Mouse (Mus musculus) erythroblast, embryonic 14.5 days (primary cell): ENCODE results near the gene Setdb1. TPM values are rescaled to one million over a fixed set of nuclear protein-coding genes. Genes with fewer than 3 reads are reported as not detected.

Experiments
- H3K27me3 ChIP-seq: 2 replicates; pipeline ENCODE4 v1.6.1; 2012; ENCODE audit warnings: inconsistent platforms; ENCODE audit not compliant: control insufficient read depth
- H3K36me3 ChIP-seq: 2 replicates; pipeline ENCODE4 v1.6.1; 2012; ENCODE audit warnings: mild to moderate bottlenecking, inconsistent platforms; ENCODE audit not compliant: control insufficient read depth
- H3K4me1 ChIP-seq: 2 replicates; pipeline ENCODE4 v1.6.1; 2012; ENCODE audit warnings: inconsistent platforms; ENCODE audit not compliant: control insufficient read depth
- H3K4me3 ChIP-seq: replicated peaks from 2 replicates; pipeline ENCODE3; 2012; ENCODE audit warnings: moderate library complexity, mild to moderate bottlenecking, inconsistent platforms
- H3K9me3 ChIP-seq: 2 replicates; pipeline ENCODE4 v1.6.1; 2012; ENCODE audit warnings: low read length, inconsistent platforms, mixed read lengths; ENCODE audit not compliant: control insufficient read depth
- GATA1 ChIP-seq: IDR thresholded peaks from 2 replicates; pipeline ENCODE4 v1.6.1; 2012; ENCODE audit warnings: low read length, inconsistent platforms, mixed read lengths
- TAL1 ChIP-seq: IDR thresholded peaks from 3 replicates; pipeline ENCODE4 v1.6.1; 2012; ENCODE audit warnings: low read length, inconsistent platforms, mixed read lengths
- polyA plus RNA-seq: library from polyadenylated mRNA; stranded (reverse); fragments of >175 nt; gene quantifications from 2 replicates; pipeline ENCODE4 v1.2.3, GENCODE M21; 2012

Gene Setdb1
- polyA plus RNA-seq, 1 experiment = 0.62 TPM

DNA sequence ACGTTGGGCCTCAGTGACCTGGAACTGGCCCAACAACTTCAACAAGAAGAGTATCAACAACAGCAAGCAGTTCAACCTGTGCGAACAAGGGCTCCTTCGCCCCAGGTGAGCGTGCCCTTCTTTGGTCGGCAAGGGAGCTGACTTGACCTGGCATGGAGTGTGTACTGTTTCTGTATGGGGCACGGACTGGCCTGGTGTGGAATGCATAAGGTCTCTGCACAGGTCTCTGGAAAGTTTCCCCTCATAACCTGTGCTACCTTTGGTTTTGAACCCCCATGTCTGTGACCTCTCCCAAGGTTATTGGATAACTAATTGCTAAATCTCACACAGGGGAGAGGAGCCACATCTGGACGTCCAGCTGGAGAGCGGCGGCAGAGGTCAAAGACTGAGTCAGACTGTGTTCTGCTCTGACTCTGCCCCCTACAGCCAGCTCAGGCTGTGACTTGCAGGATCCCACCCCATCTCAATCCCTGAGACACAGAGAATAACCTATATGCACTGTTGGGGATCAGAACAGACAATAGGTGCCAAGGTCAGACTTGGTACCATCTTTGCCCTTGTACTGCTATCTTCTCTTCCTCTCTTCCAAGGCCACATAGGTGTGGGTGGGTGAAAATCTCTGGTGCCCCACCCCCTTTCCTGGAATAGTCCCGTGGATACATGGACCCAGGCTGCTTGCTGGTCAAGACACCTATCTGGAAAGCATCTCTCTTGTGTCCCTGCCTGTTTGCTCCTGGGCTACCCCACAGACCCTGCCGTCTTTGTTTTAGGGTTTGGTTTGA lies 61.5 kb downstream of the Setdb1 start:
- TF ChIP-seq GATA1 = no peak
- TF ChIP-seq TAL1 = no peak
- no peaks in the 10 kb centered on the region for H3K27me3 ChIP-seq
- no peak overlapping the region for H3K4me3 ChIP-seq
- peaks cover 70% of the 10 kb centered on the region for H3K36me3 ChIP-seq
- no peaks in the 10 kb centered on the region for H3K9me3 ChIP-seq
- H3K4me1 ChIP-seq = peaks cover 14% of the 10 kb centered on the region

DNA sequence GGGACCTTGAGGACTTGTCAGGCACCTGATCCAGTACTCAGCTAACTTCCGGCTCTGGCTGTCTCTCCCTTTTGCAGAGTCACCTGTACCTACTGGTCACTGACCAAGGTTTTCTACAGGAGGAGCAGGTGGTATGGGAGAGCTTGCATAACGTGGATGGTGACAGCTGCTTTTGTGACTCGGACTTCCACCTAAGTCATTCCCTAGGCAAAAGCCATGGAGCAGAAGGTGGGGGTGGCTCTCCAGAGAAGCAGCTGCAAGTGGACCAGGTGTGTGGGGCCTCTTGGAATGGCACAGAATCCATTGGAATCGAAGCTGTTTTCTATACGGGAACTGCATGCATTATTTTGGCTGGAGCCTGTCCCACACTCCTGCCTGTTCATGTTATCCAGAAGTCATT lies 62.3 kb downstream of the Setdb1 start:
- Histone ChIP-seq H3K4me1 (peaks cover 14% of the 10 kb centered on the region), H3K4me3 (no peak overlapping the region), H3K27me3 (no peaks in the 10 kb centered on the region), H3K36me3 (peaks cover 74% of the 10 kb centered on the region), H3K9me3 (no peaks in the 10 kb centered on the region)
- no peak for TF ChIP-seq GATA1
- no peak for TF ChIP-seq TAL1

DNA sequence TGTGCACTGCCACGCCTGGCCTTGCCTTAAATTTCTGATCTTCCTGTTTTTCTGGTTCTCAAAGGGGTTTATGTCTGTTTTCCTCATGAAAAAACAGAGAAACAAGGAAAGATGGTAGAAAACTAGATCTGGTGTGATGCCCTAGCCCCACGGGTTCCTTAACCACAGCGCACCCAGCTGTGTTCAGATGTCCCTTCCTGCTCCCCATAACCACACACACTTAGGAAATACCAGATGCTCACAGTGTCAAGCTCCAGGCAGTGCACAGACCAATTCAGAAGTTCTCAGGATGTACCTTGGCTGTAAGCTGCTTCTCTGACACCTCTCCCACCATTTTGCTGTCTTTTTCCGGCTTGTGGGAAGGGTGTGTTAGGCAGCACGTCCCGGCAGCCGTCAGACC lies 62.7 kb downstream of the Setdb1 start:
- no peaks in the 10 kb centered on the region for H3K9me3 ChIP-seq
- no peaks in the 10 kb centered on the region for H3K27me3 ChIP-seq
- TF ChIP-seq TAL1 = no peak
- TF ChIP-seq GATA1 = no peak
- H3K36me3 ChIP-seq = peaks cover 78% of the 10 kb centered on the region
- H3K4me3 ChIP-seq = no peak overlapping the region
- H3K4me1 ChIP-seq = peaks cover 14% of the 10 kb centered on the region

DNA sequence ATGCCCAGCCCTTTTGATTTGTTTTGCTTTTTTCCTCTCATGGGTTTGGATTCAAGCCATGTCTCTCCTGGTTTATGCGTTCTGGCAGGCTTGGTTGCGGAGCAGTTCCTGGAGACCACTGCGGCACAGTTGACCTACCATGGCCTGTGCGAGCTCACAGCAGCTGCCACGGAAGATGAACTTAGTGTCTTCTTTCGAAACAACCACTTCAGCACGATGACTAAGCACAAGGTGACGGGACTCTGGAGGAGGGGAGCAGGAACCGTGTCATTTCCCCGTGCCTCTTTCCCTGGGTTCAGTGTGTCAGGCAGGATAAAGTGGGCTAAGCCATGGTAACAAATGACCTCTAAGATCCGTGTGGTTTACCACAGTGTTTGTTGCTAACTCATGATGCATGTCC lies 63.5 kb downstream of the Setdb1 start:
- Histone ChIP-seq H3K36me3 (peaks cover 80% of the 10 kb centered on the region), H3K4me3 (no peak overlapping the region)
- no peak for TF ChIP-seq GATA1
- TF ChIP-seq TAL1 = no peak

DNA sequence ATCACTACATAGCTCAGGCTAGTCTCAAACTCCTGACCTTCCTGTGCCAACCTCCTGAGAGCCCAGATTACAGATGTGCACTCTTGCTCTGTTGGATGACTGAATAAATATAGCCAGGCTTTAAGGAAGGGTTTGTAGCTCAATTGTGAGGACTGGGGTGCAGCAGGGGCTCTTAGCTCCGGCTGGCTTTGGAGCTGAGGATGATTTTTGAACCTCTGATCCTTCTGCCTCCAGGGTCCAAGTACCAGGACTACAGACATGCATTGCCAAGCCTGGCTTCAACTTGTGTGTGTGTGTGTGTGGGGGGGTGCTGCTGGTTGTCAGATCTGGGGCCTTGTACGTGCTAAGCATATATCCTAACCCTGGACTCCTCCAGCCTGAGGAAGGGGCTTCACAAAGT lies 64.1 kb downstream of the Setdb1 start:
- no peak overlapping the region for H3K4me3 ChIP-seq
- no peaks in the 10 kb centered on the region for H3K9me3 ChIP-seq
- TF ChIP-seq GATA1 (no peak), TAL1 (no peak)
- no peaks in the 10 kb centered on the region for H3K27me3 ChIP-seq
- H3K4me1 ChIP-seq = peaks cover 14% of the 10 kb centered on the region
- peaks cover 84% of the 10 kb centered on the region for H3K36me3 ChIP-seq

More for the DNA sequence above, 63.5 kb downstream of the Setdb1 start:
- Histone ChIP-seq H3K27me3 (no peaks in the 10 kb centered on the region), H3K9me3 (no peaks in the 10 kb centered on the region), H3K4me1 (peaks cover 14% of the 10 kb centered on the region)

DNA sequence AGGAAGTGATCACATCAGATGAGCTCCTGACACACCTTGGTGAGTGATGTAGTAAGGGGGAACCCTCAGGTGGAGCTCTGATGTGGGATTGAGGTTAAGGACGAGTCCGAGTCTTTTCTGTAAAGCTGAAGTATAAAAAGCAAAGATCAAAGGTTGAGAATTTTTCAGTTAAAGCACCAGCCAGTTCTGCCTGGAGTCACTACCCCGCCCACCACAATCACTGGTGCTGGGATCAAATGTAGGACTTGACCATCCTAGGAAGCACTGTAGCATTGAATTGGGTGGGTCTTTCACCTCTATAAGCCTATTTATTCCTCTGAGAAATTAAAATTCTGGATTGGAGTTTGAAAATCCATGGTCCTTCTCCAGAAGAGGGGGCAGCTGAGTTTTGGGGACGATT lies 66.0 kb downstream of the Setdb1 start:
- TF ChIP-seq TAL1 = no peak
- no peak for TF ChIP-seq GATA1
- H3K27me3 ChIP-seq = no peaks in the 10 kb centered on the region
- no peak overlapping the region for H3K4me3 ChIP-seq
- peaks cover 15% of the 10 kb centered on the region for H3K4me1 ChIP-seq
- H3K36me3 ChIP-seq = peaks cover 84% of the 10 kb centered on the region
- H3K9me3 ChIP-seq = no peaks in the 10 kb centered on the region

DNA sequence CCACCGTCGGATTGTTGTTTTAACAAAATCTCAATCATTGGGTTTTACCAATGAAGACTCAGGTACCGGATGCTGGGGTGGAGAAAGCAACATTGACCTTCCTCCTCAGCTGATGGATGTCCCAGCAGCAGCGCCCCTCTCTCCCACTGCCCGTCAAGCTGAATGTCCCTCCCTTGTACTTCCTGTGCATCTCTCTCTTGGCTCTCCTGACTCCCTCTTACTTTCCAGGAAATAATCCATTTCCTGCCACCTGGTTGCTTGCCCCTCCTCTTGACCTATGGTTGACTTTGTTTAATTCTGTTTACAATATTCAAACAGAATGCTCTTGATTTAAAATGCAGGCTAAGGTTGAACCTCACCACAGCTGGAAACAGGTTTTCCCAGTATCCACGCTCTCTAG lies 66.8 kb downstream of the Setdb1 start:
- peaks cover 77% of the 10 kb centered on the region for H3K36me3 ChIP-seq
- no peaks in the 10 kb centered on the region for H3K27me3 ChIP-seq
- no peaks in the 10 kb centered on the region for H3K9me3 ChIP-seq
- no peak for TF ChIP-seq GATA1
- no peak for TF ChIP-seq TAL1
- H3K4me3 ChIP-seq = no peak overlapping the region
- peaks cover 22% of the 10 kb centered on the region for H3K4me1 ChIP-seq

DNA sequence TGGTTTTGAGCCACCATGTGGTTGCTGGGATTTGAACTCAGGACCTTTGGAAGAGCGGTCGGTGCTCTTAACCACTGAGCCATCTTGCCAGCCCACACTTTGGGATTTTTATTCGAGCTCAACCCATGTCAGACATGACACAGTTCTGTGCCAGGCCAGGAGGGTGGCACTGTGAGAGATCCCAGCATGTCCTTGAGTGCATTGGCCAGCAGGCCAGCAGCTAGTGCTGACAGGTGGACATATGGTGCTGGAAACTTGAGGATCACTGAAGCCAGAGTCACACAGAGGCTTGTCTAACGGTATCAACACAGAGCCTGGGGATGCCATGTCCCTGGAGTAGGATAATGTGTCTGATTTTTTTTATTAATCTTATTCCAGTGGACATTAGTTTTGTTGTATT lies 67.6 kb downstream of the Setdb1 start:
- no peaks in the 10 kb centered on the region for H3K27me3 ChIP-seq
- H3K36me3 ChIP-seq = peaks cover 75% of the 10 kb centered on the region
- H3K4me1 ChIP-seq = peaks cover 25% of the 10 kb centered on the region
- H3K9me3 ChIP-seq = no peaks in the 10 kb centered on the region
- TF ChIP-seq TAL1 (no peak), GATA1 (no peak)
- H3K4me3 ChIP-seq = no peak overlapping the region

DNA sequence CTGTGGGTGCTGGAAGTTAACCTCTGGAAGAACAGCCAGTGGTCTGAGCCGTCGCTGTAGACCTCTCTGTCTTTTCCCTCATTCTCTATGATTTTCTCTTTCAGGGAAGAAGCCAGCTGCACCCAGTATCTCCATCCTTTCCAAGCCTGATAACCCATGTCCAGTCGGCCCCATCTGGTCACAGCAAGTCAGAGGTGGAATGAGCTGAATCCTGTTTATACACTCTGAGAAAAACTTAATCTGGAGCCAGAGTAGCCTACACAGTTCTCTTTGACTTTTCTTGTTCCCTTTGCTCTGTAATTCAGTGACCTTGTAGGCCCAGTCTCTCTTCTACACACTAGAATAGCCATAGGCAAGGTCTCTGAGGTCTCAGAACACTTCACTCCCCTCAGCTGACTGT lies 69.5 kb downstream of the Setdb1 start:
- Histone ChIP-seq H3K4me1 (peaks cover 34% of the 10 kb centered on the region), H3K36me3 (peaks cover 60% of the 10 kb centered on the region), H3K4me3 (no peak overlapping the region), H3K9me3 (no peaks in the 10 kb centered on the region), H3K27me3 (no peaks in the 10 kb centered on the region)
- TF ChIP-seq GATA1 (no peak), TAL1 (no peak)
